Mouse (Mus musculus) CD4-positive, CD25-positive, alpha-beta regulatory T cell, adult 2 months (primary cell): ENCODE data around the gene Trp53i13.
"Not testable (repeated sequence)": the region's sequence is repeated elsewhere in the genome, so short reads cannot be mapped to it uniquely, and the experiment has no call there.

Experiments
- DNase-seq: peaks from one replicate; pipeline ENCODE4 v3.0.0-alpha.2; 2012; ENCODE audit warnings: low read depth, low spot score

Gene Trp53i13

DNA sequence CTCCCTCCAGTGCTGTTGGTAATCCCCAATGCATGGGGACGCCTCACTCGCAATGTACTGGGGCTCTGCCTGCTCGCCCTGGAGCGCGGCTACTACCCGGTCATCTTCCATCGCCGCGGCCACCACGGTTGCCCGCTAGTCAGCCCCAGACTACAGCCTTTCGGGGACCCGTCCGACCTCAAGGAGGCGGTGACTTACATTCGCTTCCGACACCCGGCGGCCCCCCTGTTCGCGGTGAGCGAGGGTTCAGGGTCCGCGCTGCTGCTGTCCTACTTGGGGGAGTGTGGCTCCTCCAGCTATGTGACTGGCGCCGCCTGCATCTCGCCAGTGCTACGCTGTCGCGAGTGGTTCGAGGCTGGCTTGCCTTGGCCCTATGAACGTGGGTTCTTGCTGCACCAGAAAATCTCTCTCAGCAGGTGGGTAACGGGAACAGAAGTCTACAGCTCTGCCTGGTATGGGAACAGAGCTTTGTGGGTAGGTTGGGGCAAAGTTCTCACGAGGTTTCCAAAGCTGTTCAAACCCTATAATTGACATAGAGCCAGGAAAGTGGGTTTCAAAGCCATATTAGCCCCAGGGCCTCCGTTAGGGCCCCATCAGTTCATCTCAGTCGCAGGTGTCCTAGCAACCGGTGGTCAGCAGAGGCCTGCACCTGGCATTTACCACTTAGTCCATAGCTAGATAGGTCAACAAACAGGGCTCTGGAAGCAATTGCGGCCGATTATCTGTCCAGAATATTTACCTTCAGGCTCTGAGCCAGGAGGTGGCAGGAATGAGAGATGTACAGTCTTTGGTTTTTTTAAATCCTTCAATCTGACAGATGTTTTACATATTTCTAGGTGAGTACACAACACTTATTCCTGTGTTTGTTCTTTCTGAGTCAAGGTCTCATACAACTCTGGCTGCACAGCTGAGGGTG lies at the start of gene Trp53i13:
TSS of gene Trp53i13 (minus strand) at position 344 of the 916 bp plus-strand sequence.
- peak; percentile 39 for DNase-seq

GRCm38 (mm10) chr11:77545261-77545660 lies 29.5 kb upstream of the Trp53i13 start:
- no peak for DNase-seq

DNA sequence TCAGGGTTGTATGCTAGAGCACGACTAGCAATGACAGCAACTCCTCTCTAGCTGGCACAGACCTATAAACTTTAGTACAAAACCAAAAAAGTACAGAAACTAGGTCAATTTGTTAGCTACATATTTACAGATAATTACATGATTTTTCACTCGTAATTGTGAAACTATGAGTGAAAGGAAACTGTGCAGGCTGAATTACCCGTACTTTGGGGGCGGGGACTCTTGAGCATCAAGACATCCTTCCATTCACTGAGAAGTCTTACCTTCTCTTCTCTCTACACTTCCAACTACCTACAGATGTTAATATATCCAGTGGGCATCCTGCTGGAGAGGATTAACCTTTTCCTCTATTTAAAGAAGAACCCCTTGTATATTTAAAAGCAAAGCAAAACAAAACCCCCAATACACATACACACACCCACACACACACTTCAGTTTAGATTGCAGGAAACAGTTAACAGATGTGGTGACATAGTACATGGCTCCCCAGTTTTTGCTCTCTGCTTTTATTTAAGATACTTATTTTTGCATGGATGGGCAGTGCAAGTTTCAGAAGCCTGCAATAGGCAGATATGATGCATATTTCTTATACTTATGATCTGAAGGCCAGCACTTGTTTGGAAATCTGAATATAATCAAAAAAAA lies 16.5 kb upstream of the Trp53i13 start:
- DNase-seq = peak; percentile 49

GRCm38 (mm10) chr11:77530862-77531261 lies 15.1 kb upstream of the Trp53i13 start:
- DNase-seq = no peak

- DNase-seq = no peak
Observed at GRCm38 (mm10) chr11:77529644-77530043, 13.9 kb upstream of the Trp53i13 start.

- not testable (repeated sequence) for DNase-seq
Observed at GRCm38 (mm10) chr11:77528420-77528819, 12.6 kb upstream of the Trp53i13 start.

GRCm38 (mm10) chr11:77525804-77526486 lies 10.2 kb upstream of the Trp53i13 start:
- DNase-seq = no peak

DNA sequence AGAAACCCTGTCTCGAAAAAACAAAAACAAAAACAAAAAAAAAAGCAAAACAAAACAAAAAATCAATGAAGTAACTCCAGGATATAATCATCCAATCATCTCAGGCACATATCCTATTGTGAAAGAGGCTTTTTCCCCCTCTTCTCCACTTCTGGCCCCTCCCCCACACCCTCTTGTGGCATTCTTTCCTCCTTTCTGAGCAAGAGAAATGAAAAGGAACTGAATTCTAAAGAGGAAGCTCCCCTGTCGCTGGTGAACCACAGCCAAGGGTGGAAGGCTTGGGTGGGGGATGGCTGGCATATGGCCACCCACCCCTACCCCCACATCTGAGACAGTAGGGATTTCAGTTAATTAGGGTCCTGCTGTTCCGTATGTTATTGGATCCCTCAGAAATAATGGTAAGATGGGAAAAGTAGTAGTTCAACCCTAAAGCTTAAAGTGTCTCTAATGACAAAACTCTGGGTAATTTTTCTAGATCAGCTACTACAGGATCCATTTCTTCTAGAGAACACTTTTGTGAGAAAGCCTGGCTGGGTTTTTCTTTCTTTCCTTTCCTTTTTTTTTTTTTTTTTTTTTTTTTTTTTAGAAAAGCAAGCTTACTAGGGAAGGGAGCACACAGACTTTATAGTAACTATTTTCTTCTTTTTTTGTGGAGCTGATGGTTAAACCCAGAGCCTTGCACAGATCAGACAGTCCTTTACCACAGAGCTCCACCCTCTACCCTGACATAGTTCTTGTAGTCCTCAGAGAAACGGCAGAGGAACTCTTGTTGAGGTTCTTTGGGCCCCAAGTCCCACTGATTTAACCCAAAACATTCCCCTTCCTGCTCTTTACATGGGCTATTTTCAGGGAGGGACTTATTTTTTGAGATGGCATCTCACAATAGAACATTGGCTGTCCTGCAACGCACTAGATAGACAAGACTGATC lies 5.1 kb upstream of the Trp53i13 start:
- DNase-seq = no peak

GRCm38 (mm10) chr11:77519043-77519442 lies 3.3 kb upstream of the Trp53i13 start, which contains the start of gene Gm10392:
Gm10392 (minus strand) TSS chr11:77519198.
- DNase-seq = peak; percentile 82

- peak; percentile 48 for DNase-seq
Observed at GRCm38 (mm10) chr11:77518051-77518798, 2.4 kb upstream of the Trp53i13 start.

DNA sequence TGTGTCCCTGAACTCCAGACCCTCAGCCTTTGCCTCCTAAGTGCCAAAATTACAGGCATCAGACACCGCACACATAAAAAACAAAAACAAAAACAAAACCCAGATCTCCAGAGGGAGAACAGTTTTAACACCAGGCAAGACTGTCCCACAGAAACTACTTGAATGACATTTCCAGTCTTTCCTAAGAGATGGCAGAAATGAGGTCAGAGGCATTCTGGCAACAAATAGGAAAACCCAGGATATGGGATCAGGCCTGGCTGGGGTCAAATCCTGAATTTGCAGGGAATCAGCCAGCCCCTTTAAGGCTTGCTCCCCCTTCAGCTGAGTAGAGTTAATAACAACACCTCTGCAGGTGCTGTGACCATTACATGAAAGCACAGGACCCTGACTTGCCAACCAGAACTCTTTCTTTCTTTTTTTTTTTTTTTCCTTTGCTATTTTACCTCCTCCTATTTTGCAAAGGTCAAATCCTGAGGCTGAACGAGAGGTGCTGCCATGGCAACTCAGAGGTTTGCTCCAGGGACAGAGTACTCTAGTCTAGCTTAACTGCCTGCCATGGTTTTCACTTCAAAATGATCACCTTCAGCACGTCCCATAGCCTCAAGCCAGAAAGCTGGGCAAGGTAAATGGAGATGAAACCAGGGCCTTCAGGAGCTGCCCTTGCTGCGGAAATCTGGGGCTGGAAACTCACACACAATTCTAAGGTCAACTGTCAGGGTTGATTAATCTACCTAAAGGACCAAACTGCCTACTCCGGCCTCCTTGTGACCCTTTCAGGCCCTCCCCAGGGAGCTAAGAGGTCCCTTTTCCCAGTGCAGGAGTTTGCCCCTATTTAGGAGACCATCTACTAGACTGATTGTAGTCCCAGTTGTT lies 1.0 kb upstream of the Trp53i13 start:
- no peak for DNase-seq

GRCm38 (mm10) chr11:77514832-77515636 lies 746 bp downstream of the Trp53i13 start, which contains the start of gene Abhd15:
Abhd15 (plus strand) TSS chr11:77515121.
- peak; percentile 61 for DNase-seq

- peak; percentile 48 for DNase-seq
Observed at GRCm38 (mm10) chr11:77514281-77514831, 1.4 kb downstream of the Trp53i13 start.

GRCm38 (mm10) chr11:77513811-77514170 lies 2.0 kb downstream of the Trp53i13 start:
- no peak for DNase-seq

GRCm38 (mm10) chr11:77512891-77513810 lies 2.6 kb downstream of the Trp53i13 start:
- DNase-seq = peak; percentile 94

DNA sequence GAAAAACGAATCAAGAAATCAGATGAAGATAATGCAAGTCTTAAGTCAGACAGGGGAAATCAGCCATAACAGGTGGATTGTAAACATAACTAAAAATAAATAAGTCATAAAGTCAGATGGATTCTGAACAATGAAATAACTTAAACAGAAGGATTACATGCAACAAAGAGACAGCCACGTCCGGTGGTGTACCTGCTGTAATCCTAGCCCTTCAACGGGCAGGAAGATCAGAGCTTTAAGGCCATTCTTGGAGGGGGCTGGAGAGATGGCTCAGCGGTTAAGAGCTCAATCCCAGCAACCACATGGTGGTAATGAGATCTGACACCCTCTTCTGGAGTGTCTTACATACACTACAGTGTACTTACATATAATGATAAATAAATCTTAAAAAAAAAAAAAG lies 4.4 kb downstream of the Trp53i13 start:
- DNase-seq = no peak
